Mouse (Mus musculus) C2C12 (cell line): ENCODE results near the gene Rbm14. TPM values are rescaled to one million over a fixed set of nuclear protein-coding genes. Genes with fewer than 3 reads are reported as not detected.

Source experiments
- H3K27me3 ChIP-seq: one replicate; pipeline ENCODE4 v1.6.1; 2011; ENCODE audit not compliant: control insufficient read depth, insufficient read depth, insufficient read length
- H3K36me3 ChIP-seq: one replicate; pipeline ENCODE4 v1.6.1; 2011; ENCODE audit not compliant: control insufficient read depth, insufficient read depth
- H3K4me3 ChIP-seq: one replicate; pipeline ENCODE4 v1.5.1; 2011; ENCODE audit warnings: mild to moderate bottlenecking, control low read depth; ENCODE audit not compliant: poor library complexity, insufficient read depth, severe bottlenecking
- H3K79me2 ChIP-seq: one replicate; pipeline ENCODE4 v1.6.1; 2011; ENCODE audit not compliant: control insufficient read depth, insufficient read depth
- H3K79me3 ChIP-seq: one replicate; pipeline ENCODE4 v1.6.1; 2011; ENCODE audit warnings: low read depth, control low read depth
- H3ac ChIP-seq: one replicate; pipeline ENCODE3; 2011; ENCODE audit warnings: low read depth; ENCODE audit not compliant: control insufficient read depth, insufficient read length
- CEBPB ChIP-seq: IDR thresholded peaks from one replicate; pipeline ENCODE4 v1.6.1; 2011; ENCODE audit warnings: low read depth, mild to moderate bottlenecking, control low read depth, moderate library complexity
- CTCF ChIP-seq: IDR thresholded peaks from one replicate; pipeline ENCODE4 v1.5.1; 2011; ENCODE audit not compliant: control insufficient read depth, insufficient read depth, insufficient read length
- FOSL1 ChIP-seq: IDR thresholded peaks from one replicate; pipeline ENCODE4 v1.8.0; 2011; ENCODE audit warnings: mild to moderate bottlenecking, low read length; ENCODE audit not compliant: poor library complexity, insufficient read depth, severe bottlenecking
- MAX ChIP-seq: IDR thresholded peaks from one replicate; pipeline ENCODE4 v1.6.1; 2011; ENCODE audit warnings: mild to moderate bottlenecking, control low read depth
- MYOD1 ChIP-seq: IDR thresholded peaks from one replicate; pipeline ENCODE4 v1.6.1; 2011; ENCODE audit warnings: low read depth; ENCODE audit not compliant: control insufficient read depth, insufficient read length
- MYOG ChIP-seq: IDR thresholded peaks from one replicate; pipeline ENCODE4 v1.6.1; 2011; ENCODE audit not compliant: control insufficient read depth, insufficient read length; ENCODE audit errors: extremely low read depth
- USF1 ChIP-seq: IDR thresholded peaks from one replicate; pipeline ENCODE4 v1.6.1; 2011; ENCODE audit warnings: low read depth, mild to moderate bottlenecking, control low read depth, moderate library complexity
- long read RNA-seq, 2 experiments: library from polyadenylated mRNA; unstranded; transcript quantifications; one replicate each; pipeline ENCODE4 v2.0.0; 2019 to 2020
- polyA plus RNA-seq: library from polyadenylated mRNA; unstranded; fragments of >200 nt; fragmentation: generic; extraction: Trizol; gene quantifications from one replicate; pipeline ENCODE4 v1.2.1, GENCODE M21; 2012; ENCODE audit warnings: missing spikeins

The Rbm14 gene
- polyA plus RNA-seq, result 95.2 TPM
- long read RNA-seq, experiment 1, transcript Rbm14-201 (3 exons, 3,165 nt), result major isoform, 13 of 22 reads
- long read RNA-seq, experiment 1, partial matches to known transcripts, result 4 of 22 reads
- long read RNA-seq, experiment 1, other reads (novel, unspliced or antisense), result 5 of 22 reads
- long read RNA-seq, experiment 2, transcript Rbm14-201 (3 exons, 3,165 nt), result major isoform, 445 of 459 reads
- long read RNA-seq, experiment 2, partial matches to known transcripts, result 7 of 459 reads
- long read RNA-seq, experiment 2, other reads (novel, unspliced or antisense), result 3 of 459 reads

DNA sequence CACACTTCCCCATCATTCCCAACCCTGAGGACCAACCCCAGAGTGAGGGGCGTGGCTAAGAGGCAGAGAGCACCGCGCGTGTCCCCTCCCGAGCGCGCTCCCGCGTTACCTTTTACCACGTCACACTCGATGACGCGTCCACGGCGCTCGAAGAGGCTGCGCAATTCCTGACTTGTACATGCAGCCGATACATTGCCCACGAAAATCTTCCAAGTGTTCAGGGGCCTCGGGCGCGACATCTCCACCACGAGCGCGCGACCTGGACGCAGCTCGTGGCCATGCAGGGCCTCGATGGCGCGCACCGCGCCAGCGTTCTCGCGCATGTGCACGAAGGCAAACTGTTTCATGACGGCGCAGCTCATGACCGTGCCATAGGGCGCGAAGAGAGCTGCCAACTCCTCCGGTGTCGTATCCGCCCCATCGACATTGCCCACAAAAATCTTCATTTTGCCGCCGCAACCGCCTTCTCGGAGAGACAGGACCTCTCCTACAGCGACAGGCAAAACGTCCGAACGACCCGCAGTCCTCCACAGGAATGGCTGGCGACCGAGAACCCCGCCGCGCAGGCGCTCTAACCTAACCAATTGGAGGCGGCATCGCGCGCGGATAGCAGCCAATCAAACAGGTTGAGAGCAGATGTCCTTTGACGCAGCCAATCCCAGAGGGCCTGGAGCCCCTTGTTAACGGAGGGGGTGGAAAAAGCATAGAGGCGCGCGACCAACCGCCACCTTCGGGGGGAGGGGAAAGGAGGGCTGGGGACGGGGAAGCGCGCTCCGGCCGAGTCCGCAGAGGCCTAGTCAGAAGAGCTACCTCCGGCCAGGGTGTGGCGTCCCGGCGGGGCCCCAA is at the start of gene Rbm14, which contains the start of gene Gm21992:
Rbm14 (minus strand) TSS at position 572 of the 846 bp plus-strand sequence.
Gm21992 (minus strand) TSS at position 550 of the 846 bp plus-strand sequence.
- peak within 1 kb of the TSS; percentile 74 for H3K4me3 ChIP-seq
- H3K79me3 ChIP-seq, result peaks cover 50% of the 10 kb centered on the region
- H3K36me3 ChIP-seq, result peaks cover 10% of the 10 kb centered on the region
- no peaks in the 10 kb centered on the region for H3K27me3 ChIP-seq
- peak; percentile 40 for TF ChIP-seq MAX
- no peak for TF ChIP-seq MYOD1
- no peak for TF ChIP-seq CTCF
- peaks cover 60% of the 10 kb centered on the region for H3K79me2 ChIP-seq
- peak within 1 kb of the TSS; percentile 84 for H3ac ChIP-seq

DNA sequence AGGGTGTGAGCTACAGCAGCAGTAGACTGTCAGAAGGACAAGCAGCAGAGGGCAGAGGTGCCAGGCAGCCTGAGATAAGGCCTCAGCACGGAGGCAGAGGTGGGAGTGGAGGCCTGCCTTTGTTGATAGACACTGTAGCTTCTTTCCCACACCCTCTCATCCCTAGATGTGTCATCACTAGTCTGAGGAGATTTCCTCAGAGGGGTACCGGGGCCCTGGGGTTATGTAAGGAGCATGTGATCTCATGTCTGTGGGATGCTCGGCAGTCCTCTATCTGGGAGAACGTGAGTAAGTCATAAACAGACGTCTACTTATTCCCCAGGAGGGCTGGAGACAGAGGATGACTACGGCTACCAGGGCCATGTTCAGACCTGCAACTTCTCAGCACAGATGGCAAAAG is 47.6 kb upstream of the Rbm14 start:
- H3K27me3 ChIP-seq, result peaks cover 22% of the 10 kb centered on the region
- H3K79me3 ChIP-seq, result no peaks in the 10 kb centered on the region
- TF ChIP-seq MAX, result no peak
- TF ChIP-seq USF1, result no peak
- TF ChIP-seq FOSL1, result no peak
- TF ChIP-seq MYOD1, result no peak
- no peak for TF ChIP-seq CEBPB
- TF ChIP-seq CTCF, result no peak
- no peak for TF ChIP-seq MYOG
- no peaks in the 10 kb centered on the region for H3K36me3 ChIP-seq
- no peaks in the 10 kb centered on the region for H3K79me2 ChIP-seq
- no peak overlapping the region for H3ac ChIP-seq
- H3K4me3 ChIP-seq, result no peak overlapping the region

DNA sequence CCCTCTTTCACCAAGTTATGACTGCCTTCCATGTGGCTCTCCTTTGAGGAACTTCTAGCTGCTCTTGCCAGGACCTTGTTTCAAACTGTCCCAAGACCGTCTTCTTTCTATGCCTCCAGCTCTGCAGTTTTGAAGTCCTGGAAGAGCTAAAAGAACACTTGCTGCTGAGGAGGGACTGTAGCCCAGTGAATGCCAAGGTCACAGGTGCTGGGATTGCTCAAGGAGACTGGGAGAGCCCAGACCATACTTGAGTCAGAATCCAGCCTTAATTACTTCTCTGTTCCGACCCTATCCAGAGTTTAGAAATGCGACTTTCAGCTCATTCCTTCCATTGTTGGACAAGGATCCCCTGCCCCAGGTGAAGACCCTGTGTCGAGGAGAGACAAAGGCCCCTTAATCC is 44.5 kb upstream of the Rbm14 start:
- Histone ChIP-seq H3K27me3 (peaks cover 27% of the 10 kb centered on the region), H3K4me3 (no peak overlapping the region), H3K79me3 (no peaks in the 10 kb centered on the region), H3K36me3 (no peaks in the 10 kb centered on the region), H3K79me2 (no peaks in the 10 kb centered on the region), H3ac (no peak overlapping the region)
- TF ChIP-seq USF1 (no peak), MYOD1 (no peak), CTCF (no peak), MYOG (no peak), FOSL1 (no peak), CEBPB (no peak), MAX (no peak)

DNA sequence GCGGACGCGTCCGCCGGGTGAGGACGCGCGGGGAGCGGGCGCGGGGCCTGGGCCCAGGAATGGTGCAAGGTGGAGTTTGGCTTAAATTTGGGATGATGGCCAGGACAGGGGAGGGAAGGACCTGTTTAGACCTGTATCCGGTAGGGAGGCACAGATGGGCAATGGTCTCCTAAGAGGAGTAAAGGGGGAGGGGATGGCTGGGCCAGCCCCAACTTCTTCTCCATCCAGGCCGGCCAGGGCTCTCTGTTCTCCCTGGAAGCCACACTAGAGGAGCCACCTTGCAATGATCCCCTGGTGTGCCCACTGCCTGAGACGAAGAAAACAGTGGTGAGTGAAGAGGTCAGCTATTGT is 44.0 kb upstream of the Rbm14 start:
- Histone ChIP-seq H3K36me3 (no peaks in the 10 kb centered on the region), H3K79me3 (no peaks in the 10 kb centered on the region), H3K27me3 (peaks cover 32% of the 10 kb centered on the region), H3K4me3 (no peak overlapping the region), H3ac (peak overlapping the region; percentile 38), H3K79me2 (no peaks in the 10 kb centered on the region)
- no peak for TF ChIP-seq CTCF
- TF ChIP-seq MYOG, result no peak
- no peak for TF ChIP-seq MYOD1
- no peak for TF ChIP-seq FOSL1

DNA sequence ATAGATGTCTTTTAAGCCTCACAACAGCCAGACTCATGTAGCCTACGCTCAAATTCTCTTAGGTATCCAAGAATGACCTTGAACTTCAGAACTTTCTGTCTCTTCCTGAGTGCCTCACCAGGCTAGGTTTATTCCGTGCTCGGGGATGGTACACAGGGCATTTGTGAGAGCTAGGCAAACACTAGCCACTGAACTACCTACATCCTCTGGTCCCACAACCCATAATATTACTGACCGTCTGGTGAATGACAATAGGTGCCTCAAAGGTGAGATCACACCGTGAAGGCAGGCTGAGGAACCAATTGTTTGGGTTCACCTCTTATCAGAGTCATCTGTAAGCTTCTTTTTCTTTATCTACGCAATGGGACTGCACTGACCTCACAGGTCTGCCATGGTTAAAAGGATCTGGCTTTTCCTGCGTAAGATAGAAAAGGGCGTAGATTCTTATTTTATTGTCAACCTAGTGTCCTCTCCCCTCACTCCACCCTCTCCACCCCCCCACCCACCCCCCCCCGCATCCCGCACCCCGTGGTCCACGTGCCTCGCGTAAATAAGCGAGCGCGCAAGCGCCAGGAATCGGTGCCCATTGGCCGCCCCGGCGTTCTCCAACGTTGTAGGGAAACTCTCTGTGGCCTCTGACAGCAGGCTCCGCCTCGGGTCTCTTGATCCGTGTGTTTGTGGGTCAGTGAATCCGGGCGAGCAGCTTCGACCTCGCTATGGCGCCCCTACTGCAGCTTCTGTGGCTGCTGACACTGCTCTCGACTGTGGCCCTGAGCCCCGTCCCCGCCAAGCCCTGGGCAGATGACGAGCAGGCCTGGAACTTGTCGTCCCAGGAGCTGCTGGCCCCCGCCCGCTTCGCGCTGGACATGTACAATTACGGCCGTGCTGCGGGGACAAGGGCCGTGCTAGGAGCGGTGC is 43.4 kb upstream of the Rbm14 start, which contains the start of gene Ctsf:
Ctsf (plus strand) TSS at position 579 of the 918 bp plus-strand sequence.
- H3ac ChIP-seq, result peak within 1 kb of the TSS; percentile 38
- no peaks in the 10 kb centered on the region for H3K79me3 ChIP-seq
- H3K36me3 ChIP-seq, result no peaks in the 10 kb centered on the region
- no peak within 1 kb of the TSS for H3K4me3 ChIP-seq
- TF ChIP-seq CEBPB (no peak), MYOD1 (no peak), CTCF (no peak), MYOG (no peak), FOSL1 (no peak), MAX (no peak), USF1 (no peak)
- peaks cover 34% of the 10 kb centered on the region for H3K27me3 ChIP-seq
- no peaks in the 10 kb centered on the region for H3K79me2 ChIP-seq
